Mouse (Mus musculus) limb, embryonic 15.5 days (tissue): ENCODE measurements at regions not wholly inside any gene's neighbourhood (a gene's known extent, or its start where the extent isn't known, plus 50 kb on each side); places are given as distances from the start of the nearest gene placed in this dataset.

Experiments
- ATAC-seq: fragments of 200-750 bp; cut with Nextera tagmentation; 2 replicates; pipeline ENCODE4 v1.8.0; 2017; ENCODE audit warnings: low read depth, moderate TSS enrichment; ENCODE audit not compliant: insufficient number of reproducible peaks, low FRiP score, low TSS enrichment
- H3K27ac ChIP-seq: fragments of 300-500 bp; sonication (generic); 2 replicates; pipeline ENCODE4 v1.5.1; 2015; ENCODE audit warnings: moderate library complexity, mild to moderate bottlenecking, inconsistent platforms
- H3K27me3 ChIP-seq: fragments of 300-500 bp; sonication (generic); 2 replicates; pipeline ENCODE4 v1.6.1; 2015; ENCODE audit warnings: inconsistent platforms
- H3K36me3 ChIP-seq: fragments of 300-500 bp; sonication (generic); 2 replicates; pipeline ENCODE4 v1.6.1; 2015; ENCODE audit warnings: inconsistent platforms
- H3K4me1 ChIP-seq: fragments of 300-500 bp; sonication (generic); 2 replicates; pipeline ENCODE4 v1.6.1; 2015; ENCODE audit warnings: inconsistent platforms
- H3K4me2 ChIP-seq: fragments of 300-500 bp; sonication (generic); 2 replicates; pipeline ENCODE4 v1.6.1; 2015; ENCODE audit warnings: mild to moderate bottlenecking, inconsistent platforms
- H3K4me3 ChIP-seq: fragments of 300-500 bp; sonication (generic); 2 replicates; pipeline ENCODE4 v1.5.1; 2015; ENCODE audit warnings: mild to moderate bottlenecking, inconsistent platforms
- H3K9ac ChIP-seq: fragments of 300-500 bp; sonication (generic); 2 replicates; pipeline ENCODE4 v1.6.1; 2015; ENCODE audit warnings: inconsistent platforms
- H3K9me3 ChIP-seq: fragments of 300-500 bp; sonication (generic); 2 replicates; pipeline ENCODE4 v1.6.1; 2016; ENCODE audit warnings: inconsistent platforms
- WGBS: fragments of 180-500 bp; shearing (Covaris S2); methylation state at CpG from one replicate; pipeline ENCODE4 v1.1.7; 2015; 5-methylcytosine and 5-hydroxymethylcytosine counted together

- Histone ChIP-seq H3K36me3 (no peaks in the 10 kb centered on the region), H3K27ac (no peak overlapping the region), H3K9me3 (no peaks in the 10 kb centered on the region), H3K9ac (no peak overlapping the region), H3K4me2 (no peak overlapping the region), H3K27me3 (no peaks in the 10 kb centered on the region), H3K4me3 (no peak overlapping the region), H3K4me1 (peaks cover 30% of the 10 kb centered on the region)
- 88% methylated on average over 5 of the region's 5 CpGs for WGBS
- no peak for ATAC-seq
Measured at GRCm38 (mm10) chr5:64433786-64434185, 277.7 kb downstream of the Tbc1d1 start.

GRCm38 (mm10) chr5:64435491-64435890 lies 279.4 kb downstream of the Tbc1d1 start:
- Histone ChIP-seq H3K9me3 (no peaks in the 10 kb centered on the region), H3K27me3 (no peaks in the 10 kb centered on the region), H3K27ac (peak overlapping the region; percentile 1; the same call in 1 of the 2 replicates), H3K36me3 (no peaks in the 10 kb centered on the region), H3K4me1 (peaks cover 28% of the 10 kb centered on the region), H3K4me2 (no peak overlapping the region), H3K9ac (no peak overlapping the region), H3K4me3 (no peak overlapping the region)
- WGBS, result 39% methylated on average over 3 of the region's 3 CpGs
- no peak for ATAC-seq

DNA sequence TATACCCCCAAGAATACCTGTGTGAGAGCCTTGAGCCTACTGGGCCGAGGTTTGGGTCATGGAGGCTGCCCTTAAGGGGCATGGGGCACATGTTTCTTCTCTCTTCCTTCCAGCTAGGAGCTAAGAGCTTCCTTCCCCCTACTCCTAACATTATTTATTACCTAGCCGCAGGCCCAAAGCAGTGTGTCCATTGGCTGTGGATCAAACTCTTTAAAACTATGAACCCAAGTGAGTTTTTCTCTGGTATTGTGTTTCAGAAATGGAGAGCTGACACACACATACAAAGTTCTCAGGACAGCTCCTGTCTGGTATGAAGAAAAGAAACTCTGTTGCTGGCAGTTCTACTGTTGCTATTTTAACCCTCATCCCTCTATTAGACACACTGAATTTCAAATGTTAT lies 279.9 kb downstream of the Tbc1d1 start:
- 37% methylated on average over 2 of the region's 2 CpGs for WGBS
- Histone ChIP-seq H3K27ac (peak overlapping the region; percentile 1; the same call in 1 of the 2 replicates), H3K27me3 (no peaks in the 10 kb centered on the region), H3K36me3 (no peaks in the 10 kb centered on the region), H3K4me2 (no peak overlapping the region), H3K4me1 (peaks cover 26% of the 10 kb centered on the region), H3K9me3 (no peaks in the 10 kb centered on the region), H3K9ac (no peak overlapping the region), H3K4me3 (no peak overlapping the region)
- ATAC-seq, result no peak

- Histone ChIP-seq H3K27me3 (no peaks in the 10 kb centered on the region), H3K4me1 (peaks cover 28% of the 10 kb centered on the region), H3K9me3 (no peaks in the 10 kb centered on the region), H3K4me2 (0 out of 2 replicates have a peak overlapping the region, but pooled peaks have one; percentile 3), H3K36me3 (no peaks in the 10 kb centered on the region), H3K4me3 (no peak overlapping the region), H3K9ac (no peak overlapping the region), H3K27ac (peak overlapping the region; percentile 67)
- ATAC-seq, result no peak
- WGBS, result 37% methylated on average over 5 of the region's 5 CpGs
Measured at GRCm38 (mm10) chr5:64437720-64438119, 281.6 kb downstream of the Tbc1d1 start.

- no peak for ATAC-seq
- peak overlapping the region; percentile 7; the same call in 1 of the 2 replicates for H3K27ac ChIP-seq
Measured at GRCm38 (mm10) chr5:64438446-64439134, 282.5 kb downstream of the Tbc1d1 start.

DNA sequence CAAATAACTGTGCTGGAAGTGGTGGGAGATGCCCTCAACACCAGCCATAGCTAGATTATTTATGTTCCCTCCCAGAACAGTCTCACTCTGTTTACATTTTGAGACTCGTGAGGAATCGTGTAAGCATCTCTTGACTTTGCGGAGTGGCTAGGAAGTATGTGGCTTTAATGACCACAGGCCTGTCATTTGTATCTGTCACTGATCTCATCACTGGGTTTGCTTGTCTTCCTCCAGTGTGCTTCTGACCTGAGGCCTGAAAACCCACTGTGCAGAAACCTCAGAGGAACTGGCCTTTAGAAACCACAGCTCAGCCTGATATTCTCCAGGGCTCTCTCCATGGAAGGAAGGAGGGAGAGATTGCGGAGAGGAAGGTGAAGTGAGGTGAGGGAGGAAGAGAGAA lies 291.7 kb downstream of the Tbc1d1 start:
- WGBS, result 57% methylated on average over 4 of the region's 4 CpGs
- no peak overlapping the region for H3K4me3 ChIP-seq
- H3K4me1 ChIP-seq, result peaks cover 4% of the 10 kb centered on the region; the same call in 1 of the 2 replicates
- no peak overlapping the region for H3K27ac ChIP-seq
- no peaks in the 10 kb centered on the region for H3K36me3 ChIP-seq
- no peaks in the 10 kb centered on the region for H3K9me3 ChIP-seq
- H3K9ac ChIP-seq, result no peak overlapping the region
- ATAC-seq, result no peak
- H3K27me3 ChIP-seq, result no peaks in the 10 kb centered on the region
- H3K4me2 ChIP-seq, result no peak overlapping the region

More at GRCm38 (mm10) chr5:64438446-64439134, 282.5 kb downstream of the Tbc1d1 start:
- Histone ChIP-seq H3K4me1 (peaks cover 28% of the 10 kb centered on the region), H3K27me3 (no peaks in the 10 kb centered on the region), H3K9me3 (no peaks in the 10 kb centered on the region), H3K4me2 (no peak overlapping the region), H3K9ac (no peak overlapping the region), H3K36me3 (no peaks in the 10 kb centered on the region), H3K4me3 (no peak overlapping the region)
- WGBS, result 68% methylated on average over 13 of the region's 13 CpGs

GRCm38 (mm10) chr5:64452668-64453334 lies 296.7 kb downstream of the Tbc1d1 start:
- no peak for ATAC-seq
- H3K27ac ChIP-seq, result 0 out of 2 replicates have a peak overlapping the region, but pooled peaks have one; percentile 51
- no peak overlapping the region for H3K9ac ChIP-seq
- H3K4me1 ChIP-seq, result peaks cover 2% of the 10 kb centered on the region; the same call in 1 of the 2 replicates
- H3K4me3 ChIP-seq, result no peak overlapping the region
- H3K36me3 ChIP-seq, result no peaks in the 10 kb centered on the region
- no peaks in the 10 kb centered on the region for H3K27me3 ChIP-seq
- H3K4me2 ChIP-seq, result no peak overlapping the region
- no peaks in the 10 kb centered on the region for H3K9me3 ChIP-seq
- 7% methylated on average over 1 of the region's 1 CpGs for WGBS

DNA sequence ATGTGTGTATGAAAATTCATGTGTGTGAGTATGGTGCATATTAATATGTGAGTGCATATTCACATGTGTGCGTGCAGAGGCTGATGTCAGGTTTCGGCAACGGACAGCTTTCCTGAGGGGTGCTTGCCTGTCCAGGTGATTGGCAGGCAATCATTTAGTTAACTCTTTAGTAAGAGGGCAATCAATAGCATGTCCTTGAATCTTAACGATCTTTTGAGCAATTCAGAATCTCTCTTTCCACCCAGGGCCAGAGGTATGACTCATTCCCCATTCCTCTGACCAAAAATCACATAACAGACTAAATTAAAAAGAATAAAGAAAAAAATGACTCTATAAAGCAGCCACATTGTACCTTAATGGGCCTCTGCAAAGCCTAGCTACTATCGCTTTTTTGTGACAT lies 303.7 kb downstream of the Tbc1d1 start:
- H3K27me3 ChIP-seq, result no peaks in the 10 kb centered on the region
- 77% methylated on average over 5 of the region's 5 CpGs for WGBS

DNA sequence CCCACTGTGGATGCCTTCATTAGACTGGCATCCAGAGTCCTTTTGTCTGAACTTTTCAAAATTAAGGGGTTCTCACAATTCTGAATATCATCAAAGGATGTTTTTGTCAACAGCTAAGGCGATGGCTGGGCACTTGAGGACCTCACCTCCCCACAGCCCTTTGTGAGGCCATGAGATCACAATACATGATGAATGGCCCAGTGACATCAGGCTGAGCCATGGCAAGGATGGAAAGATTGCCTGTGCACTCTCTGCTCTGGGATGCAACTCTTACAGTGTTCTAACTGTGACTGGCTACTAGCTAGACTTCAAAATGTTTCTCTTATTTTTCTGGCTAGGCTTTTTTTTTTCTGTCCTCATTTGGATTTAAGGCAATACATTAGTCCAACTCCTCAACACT lies 304.8 kb downstream of the Tbc1d1 start:
- Histone ChIP-seq H3K27me3 (no peaks in the 10 kb centered on the region), H3K4me1 (0 out of 2 replicates have a peak, but pooled peaks cover 4% of the 10 kb centered on the region), H3K9me3 (no peaks in the 10 kb centered on the region), H3K36me3 (no peaks in the 10 kb centered on the region), H3K27ac (no peak overlapping the region), H3K9ac (no peak overlapping the region), H3K4me3 (no peak overlapping the region), H3K4me2 (no peak overlapping the region)
- no peak for ATAC-seq
- WGBS, result 85% methylated on average over 1 of the region's 1 CpGs

More for the DNA sequence above, 303.7 kb downstream of the Tbc1d1 start:
- Histone ChIP-seq H3K4me3 (no peak overlapping the region), H3K9ac (no peak overlapping the region), H3K9me3 (no peaks in the 10 kb centered on the region), H3K27ac (no peak overlapping the region), H3K36me3 (no peaks in the 10 kb centered on the region), H3K4me1 (0 out of 2 replicates have a peak, but pooled peaks cover 4% of the 10 kb centered on the region), H3K4me2 (no peak overlapping the region)
- ATAC-seq, result no peak

DNA sequence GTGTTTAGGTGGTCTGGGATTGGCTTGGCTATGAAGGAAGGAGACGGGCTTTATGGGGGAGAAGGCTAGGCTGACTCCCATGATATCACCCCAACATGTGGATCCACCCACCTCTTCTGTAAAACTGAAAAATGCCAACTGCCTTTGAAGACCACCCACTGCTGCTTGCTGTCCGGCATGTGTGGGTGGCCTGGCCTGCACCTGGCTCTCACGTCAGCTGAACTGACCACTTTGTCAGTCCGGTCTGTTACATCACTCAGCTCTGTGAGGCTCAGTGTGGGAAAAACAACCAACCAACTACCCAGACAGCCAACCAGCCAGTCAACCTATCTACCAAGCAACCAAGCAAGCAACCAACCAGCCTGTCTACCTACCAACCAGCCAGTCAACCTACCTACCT lies 305.5 kb downstream of the Tbc1d1 start:
- no peak overlapping the region for H3K27ac ChIP-seq
- H3K36me3 ChIP-seq, result no peaks in the 10 kb centered on the region
- H3K4me2 ChIP-seq, result no peak overlapping the region
- WGBS, result 77% methylated on average over 4 of the region's 4 CpGs
- no peak for ATAC-seq
- no peak overlapping the region for H3K9ac ChIP-seq
- no peaks in the 10 kb centered on the region for H3K27me3 ChIP-seq
- no peak overlapping the region for H3K4me3 ChIP-seq
- 0 out of 2 replicates have a peak, but pooled peaks cover 4% of the 10 kb centered on the region for H3K4me1 ChIP-seq
- H3K9me3 ChIP-seq, result no peaks in the 10 kb centered on the region

DNA sequence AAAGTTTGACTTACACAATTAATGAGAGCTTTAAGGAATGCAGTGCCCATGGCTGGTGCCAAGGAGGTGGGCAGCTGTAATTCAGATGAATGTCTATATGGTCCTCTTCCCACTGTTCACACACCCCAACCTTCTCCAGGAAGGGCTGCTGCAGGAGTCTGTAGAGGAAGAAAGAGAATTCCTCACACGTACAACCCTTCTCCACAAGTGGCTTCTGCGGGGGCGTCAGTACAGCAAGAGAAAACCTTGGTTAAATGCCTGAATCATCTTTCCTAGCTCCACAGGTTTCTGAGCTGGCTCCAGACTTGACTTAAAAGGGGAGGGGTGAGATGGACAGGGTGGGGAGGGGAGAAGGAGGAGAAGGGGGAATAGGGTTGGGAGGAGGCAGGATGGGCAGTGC lies 306.3 kb downstream of the Tbc1d1 start:
- Histone ChIP-seq H3K9me3 (no peaks in the 10 kb centered on the region), H3K36me3 (no peaks in the 10 kb centered on the region), H3K9ac (no peak overlapping the region), H3K4me2 (no peak overlapping the region), H3K27me3 (no peaks in the 10 kb centered on the region), H3K4me1 (0 out of 2 replicates have a peak, but pooled peaks cover 4% of the 10 kb centered on the region), H3K4me3 (no peak overlapping the region), H3K27ac (no peak overlapping the region)
- WGBS, result 56% methylated on average over 3 of the region's 3 CpGs
- no peak for ATAC-seq

DNA sequence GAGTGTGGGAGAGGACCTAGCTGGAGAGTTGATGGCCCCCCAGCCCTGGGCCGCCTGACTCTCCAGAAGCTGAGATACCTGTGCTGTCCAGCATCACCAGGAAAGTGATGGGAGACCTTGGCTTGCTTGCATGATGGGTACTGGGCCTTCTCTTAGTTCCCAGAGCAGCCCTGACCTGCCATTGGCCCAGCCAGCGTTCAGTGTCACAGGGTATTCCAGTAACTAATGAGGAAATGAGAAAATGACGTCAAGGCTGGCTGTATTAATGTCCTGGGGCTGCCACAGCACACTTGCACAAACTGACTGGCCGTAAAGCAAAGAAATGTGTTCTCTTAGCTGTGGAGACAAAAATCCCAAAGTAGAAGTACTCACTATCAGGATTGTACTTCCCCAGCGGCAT lies 307.5 kb downstream of the Tbc1d1 start:
- H3K27me3 ChIP-seq, result no peaks in the 10 kb centered on the region
- 58% methylated on average over 5 of the region's 5 CpGs for WGBS
- H3K4me2 ChIP-seq, result no peak overlapping the region
- no peak overlapping the region for H3K9ac ChIP-seq
- H3K27ac ChIP-seq, result no peak overlapping the region
- no peak for ATAC-seq
- no peaks in the 10 kb centered on the region for H3K36me3 ChIP-seq
- H3K9me3 ChIP-seq, result no peaks in the 10 kb centered on the region
- 0 out of 2 replicates have a peak, but pooled peaks cover 4% of the 10 kb centered on the region for H3K4me1 ChIP-seq
- no peak overlapping the region for H3K4me3 ChIP-seq
